Mouse (Mus musculus) monocyte, adult 2 months (primary cell): ENCODE data around the gene Atg10.

Experiments
- DNase-seq, 2 experiments: peaks; one replicate each; pipeline ENCODE4 v3.0.0; 2022; ENCODE audit warnings: low spot score in 2 of 2, low read depth in 1 of 2

Atg10 gene

GRCm38 (mm10) chr13:90894819-90895218 is 328.9 kb downstream of the Atg10 start:
- no peak for DNase-seq

GRCm38 (mm10) chr13:90890111-90890510 is 333.7 kb downstream of the Atg10 start:
- DNase-seq: no peak

GRCm38 (mm10) chr13:90886568-90886983 is 337.2 kb downstream of the Atg10 start:
- DNase-seq: peak in 1 of 2 experiments; percentile 3

GRCm38 (mm10) chr13:90885856-90886532 is 337.8 kb downstream of the Atg10 start:
- no peak for DNase-seq
